Mouse (Mus musculus): ENCODE measurements around the gene Zfr2. TPM values are rescaled to one million over a fixed set of nuclear protein-coding genes. Genes with fewer than 3 reads are reported as not detected.

Gene Zfr2
- polyA plus RNA-seq, 1 experiment from 2014 or later = 2.4 TPM

DNA sequence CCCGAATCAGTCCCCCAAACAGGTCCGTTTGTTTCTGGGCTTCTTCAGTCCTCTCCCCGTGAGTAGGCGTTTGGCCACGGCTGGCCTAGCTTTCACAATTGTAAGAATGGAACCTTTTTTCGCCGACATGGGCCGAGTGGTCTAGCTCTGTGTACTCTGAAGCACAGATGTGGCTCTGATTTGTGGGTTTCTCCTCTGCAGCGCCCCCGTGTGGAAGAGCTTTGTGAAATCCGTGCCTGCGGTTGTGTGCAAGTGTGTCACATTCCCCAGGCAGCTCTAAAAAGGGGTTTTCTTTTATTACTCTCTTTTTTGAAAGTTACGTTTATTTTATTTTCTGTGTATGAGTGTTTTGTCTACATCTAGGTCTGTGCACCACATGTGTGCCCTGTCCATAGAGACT, 7.9 kb downstream of the Zfr2 start:
- H3K27me3 ChIP-seq (ENCODE audit: poor library complexity, severe bottlenecking) = peaks cover 96% of the 10 kb centered on the region
- WGBS = 22% methylated on average over 13 of the region's 13 CpGs

DNA sequence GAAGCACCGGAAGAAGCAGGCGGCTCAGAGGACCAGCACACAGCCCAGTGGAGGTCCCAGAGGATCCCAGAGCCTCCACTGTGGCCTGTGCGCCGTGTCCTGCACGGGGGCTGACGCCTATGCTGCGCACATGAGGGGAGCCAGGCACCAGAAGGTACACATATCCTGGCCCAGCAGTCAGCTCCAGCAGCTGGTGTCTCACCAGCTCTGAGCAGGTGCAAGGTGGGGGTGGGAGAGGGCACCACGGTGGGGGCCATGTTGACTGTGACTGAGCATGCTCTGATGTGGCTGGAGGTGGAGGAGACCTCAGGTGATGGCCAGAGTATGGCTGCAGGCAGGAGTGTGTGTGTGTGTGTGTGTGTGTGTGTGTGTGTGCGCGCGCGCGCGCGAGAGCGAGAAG, 9.1 kb downstream of the Zfr2 start:
- DNase-seq (ENCODE audit: extremely low spot score, low spot score) = no peak
- Histone ChIP-seq H3K4me1 (peaks cover 50% of the 10 kb centered on the region), H3K27ac (no peak overlapping the region), H3K4me3 (no peak overlapping the region), H3K27me3 (ENCODE audit: poor library complexity, severe bottlenecking) (peaks cover 96% of the 10 kb centered on the region), H3K36me3 (replicated peaks) (no peaks in the 10 kb centered on the region), H3K9me3 (no peaks in the 10 kb centered on the region)
- WGBS = 90% methylated on average over 16 of the region's 16 CpGs

More for the DNA sequence above, 7.9 kb downstream of the Zfr2 start:
- Histone ChIP-seq H3K4me1 (peaks cover 49% of the 10 kb centered on the region), H3K9me3 (no peaks in the 10 kb centered on the region), H3K27ac (no peak overlapping the region), H3K36me3 (replicated peaks) (no peaks in the 10 kb centered on the region), H3K4me3 (no peak overlapping the region)
- peak; percentile 69 for DNase-seq (ENCODE audit: extremely low spot score, low spot score)

DNA sequence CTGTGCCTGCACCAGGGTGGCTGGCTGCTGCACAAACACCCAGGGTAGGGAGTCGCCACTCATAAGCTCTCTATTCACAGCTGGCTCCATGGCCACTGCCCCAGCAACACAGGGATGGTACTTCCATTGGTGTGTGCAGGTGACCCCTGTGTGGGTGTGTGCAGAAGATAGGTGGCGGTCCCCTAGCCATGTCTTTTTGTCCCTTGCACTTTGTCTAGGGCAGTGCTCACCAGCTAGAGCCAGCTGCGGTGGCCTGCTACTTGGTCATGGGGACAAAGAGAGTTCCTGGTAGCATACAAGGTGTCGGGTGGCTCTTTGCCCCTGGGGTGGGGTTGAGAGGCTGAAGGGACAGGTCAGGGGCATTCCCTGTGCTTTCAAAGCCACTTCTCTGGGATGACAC, 11.2 kb downstream of the Zfr2 start:
- no peaks in the 10 kb centered on the region for H3K9me3 ChIP-seq
- H3K36me3 ChIP-seq (replicated peaks) = no peaks in the 10 kb centered on the region
- WGBS = 78% methylated on average over 4 of the region's 4 CpGs
- peak overlapping the region; percentile 76 for H3K27ac ChIP-seq
- H3K4me1 ChIP-seq = peaks cover 40% of the 10 kb centered on the region
- no peak for DNase-seq (ENCODE audit: extremely low spot score, low spot score)
- peak overlapping the region; percentile 10; the same call in 1 of the 2 replicates for H3K4me3 ChIP-seq
- H3K27me3 ChIP-seq (ENCODE audit: poor library complexity, severe bottlenecking) = peaks cover 77% of the 10 kb centered on the region

DNA sequence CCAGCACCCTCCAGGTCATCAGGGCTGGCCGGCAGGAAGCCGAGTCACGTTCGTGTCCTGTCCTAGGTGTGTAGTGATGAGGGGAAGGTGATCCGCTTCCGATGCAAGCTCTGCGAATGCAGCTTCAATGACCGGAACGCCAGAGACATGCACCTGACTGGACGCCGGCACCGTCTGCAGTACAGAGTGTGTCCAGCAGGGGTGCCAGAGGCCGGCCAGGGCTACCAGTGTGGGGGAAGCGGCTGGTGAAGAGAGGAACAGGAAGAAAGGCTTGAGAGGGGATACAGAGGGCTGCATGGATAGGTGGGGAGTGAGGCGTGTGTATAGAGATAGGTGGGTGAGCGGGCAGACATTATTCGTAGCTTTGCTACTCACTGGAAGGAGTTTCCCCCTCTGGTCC, 11.6 kb downstream of the Zfr2 start:
- H3K27me3 ChIP-seq (ENCODE audit: poor library complexity, severe bottlenecking) = peaks cover 73% of the 10 kb centered on the region
- peaks cover 40% of the 10 kb centered on the region for H3K4me1 ChIP-seq
- H3K4me3 ChIP-seq = peak overlapping the region; percentile 10; the same call in 1 of the 2 replicates

DNA sequence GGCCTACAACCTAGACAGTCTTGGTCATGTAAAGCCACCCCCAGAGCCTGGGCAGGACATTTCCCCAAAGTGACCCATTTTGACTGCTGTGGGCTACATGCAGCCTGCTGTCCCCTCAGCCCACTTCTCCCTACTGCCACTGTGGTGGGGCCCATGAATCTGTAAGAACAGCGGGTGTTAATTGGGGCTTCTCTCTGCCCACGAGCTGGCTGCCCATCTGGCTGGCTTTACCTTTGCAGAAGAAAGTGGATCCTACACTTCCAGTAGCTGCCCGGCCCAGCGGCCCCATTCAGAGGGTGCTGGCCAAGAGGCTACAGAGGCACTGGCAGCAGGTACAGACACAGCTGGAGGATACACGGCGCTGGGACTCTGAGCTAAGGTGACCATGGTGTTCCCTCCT, 12.2 kb downstream of the Zfr2 start:
- Histone ChIP-seq H3K27ac (peak overlapping the region; percentile 76), H3K4me1 (peaks cover 40% of the 10 kb centered on the region), H3K27me3 (ENCODE audit: poor library complexity, severe bottlenecking) (peaks cover 67% of the 10 kb centered on the region), H3K36me3 (replicated peaks) (no peaks in the 10 kb centered on the region), H3K4me3 (no peak overlapping the region), H3K9me3 (no peaks in the 10 kb centered on the region)
- DNase-seq (ENCODE audit: extremely low spot score, low spot score) = no peak
- 93% methylated on average over 6 of the region's 6 CpGs for WGBS

More for the DNA sequence above, 11.6 kb downstream of the Zfr2 start:
- peak; percentile 83 for DNase-seq (ENCODE audit: extremely low spot score, low spot score)
- Histone ChIP-seq H3K9me3 (no peaks in the 10 kb centered on the region), H3K36me3 (replicated peaks) (no peaks in the 10 kb centered on the region), H3K27ac (peak overlapping the region; percentile 76)
- 10% methylated on average over 17 of the region's 17 CpGs for WGBS

DNA sequence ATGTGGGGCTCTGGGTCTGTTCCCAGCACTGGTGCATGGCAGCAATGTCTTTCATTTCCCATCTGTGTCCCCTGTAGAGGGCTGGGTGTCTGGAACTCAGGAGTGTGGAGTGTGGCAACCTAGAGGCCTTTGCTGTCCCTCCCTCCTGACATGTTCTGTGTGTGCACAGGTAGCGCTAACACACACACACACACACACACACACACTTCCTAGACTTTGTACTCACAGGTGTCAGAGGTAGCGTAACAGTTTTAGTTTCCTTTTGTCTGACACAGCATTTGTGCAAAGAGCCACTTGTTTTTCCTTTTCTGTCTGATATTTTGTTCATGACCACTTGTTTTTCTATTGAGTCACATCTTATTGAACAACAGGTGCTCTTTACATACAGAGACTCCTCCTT, 14.8 kb downstream of the Zfr2 start:
- no peak for DNase-seq (ENCODE audit: extremely low spot score, low spot score)
- H3K9me3 ChIP-seq = no peaks in the 10 kb centered on the region
- peaks cover 68% of the 10 kb centered on the region for H3K27me3 ChIP-seq (ENCODE audit: poor library complexity, severe bottlenecking)
- no peaks in the 10 kb centered on the region for H3K36me3 ChIP-seq (replicated peaks)
- no peak overlapping the region for H3K4me3 ChIP-seq
- H3K4me1 ChIP-seq = peaks cover 49% of the 10 kb centered on the region
- H3K27ac ChIP-seq = no peak overlapping the region
- 91% methylated on average over 2 of the region's 2 CpGs for WGBS

DNA sequence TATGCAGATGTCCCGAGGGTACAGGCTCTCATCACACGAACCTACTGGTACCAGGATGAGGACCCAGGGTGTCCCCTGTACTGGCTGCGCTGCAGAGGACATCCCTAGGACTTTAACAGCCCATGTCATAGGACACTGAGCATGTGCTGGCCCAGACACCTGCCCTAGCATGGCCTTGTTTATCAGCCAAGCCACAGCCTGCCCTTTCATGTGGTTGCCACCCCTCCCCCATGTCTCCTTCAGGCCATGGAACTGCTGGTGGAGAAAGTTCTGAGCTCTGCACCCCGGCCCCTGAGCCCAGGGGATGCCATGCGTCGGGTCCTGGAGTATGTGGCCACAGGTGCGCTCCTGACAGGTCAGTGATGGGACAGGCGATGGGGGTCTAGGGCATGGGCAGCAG, 16.5 kb downstream of the Zfr2 start:
- Histone ChIP-seq H3K4me1 (peaks cover 50% of the 10 kb centered on the region), H3K27ac (no peak overlapping the region), H3K4me3 (no peak overlapping the region), H3K27me3 (ENCODE audit: poor library complexity, severe bottlenecking) (peaks cover 69% of the 10 kb centered on the region), H3K9me3 (no peaks in the 10 kb centered on the region), H3K36me3 (replicated peaks) (no peaks in the 10 kb centered on the region)
- DNase-seq (ENCODE audit: extremely low spot score, low spot score) = no peak
- 87% methylated on average over 8 of the region's 8 CpGs for WGBS

DNA sequence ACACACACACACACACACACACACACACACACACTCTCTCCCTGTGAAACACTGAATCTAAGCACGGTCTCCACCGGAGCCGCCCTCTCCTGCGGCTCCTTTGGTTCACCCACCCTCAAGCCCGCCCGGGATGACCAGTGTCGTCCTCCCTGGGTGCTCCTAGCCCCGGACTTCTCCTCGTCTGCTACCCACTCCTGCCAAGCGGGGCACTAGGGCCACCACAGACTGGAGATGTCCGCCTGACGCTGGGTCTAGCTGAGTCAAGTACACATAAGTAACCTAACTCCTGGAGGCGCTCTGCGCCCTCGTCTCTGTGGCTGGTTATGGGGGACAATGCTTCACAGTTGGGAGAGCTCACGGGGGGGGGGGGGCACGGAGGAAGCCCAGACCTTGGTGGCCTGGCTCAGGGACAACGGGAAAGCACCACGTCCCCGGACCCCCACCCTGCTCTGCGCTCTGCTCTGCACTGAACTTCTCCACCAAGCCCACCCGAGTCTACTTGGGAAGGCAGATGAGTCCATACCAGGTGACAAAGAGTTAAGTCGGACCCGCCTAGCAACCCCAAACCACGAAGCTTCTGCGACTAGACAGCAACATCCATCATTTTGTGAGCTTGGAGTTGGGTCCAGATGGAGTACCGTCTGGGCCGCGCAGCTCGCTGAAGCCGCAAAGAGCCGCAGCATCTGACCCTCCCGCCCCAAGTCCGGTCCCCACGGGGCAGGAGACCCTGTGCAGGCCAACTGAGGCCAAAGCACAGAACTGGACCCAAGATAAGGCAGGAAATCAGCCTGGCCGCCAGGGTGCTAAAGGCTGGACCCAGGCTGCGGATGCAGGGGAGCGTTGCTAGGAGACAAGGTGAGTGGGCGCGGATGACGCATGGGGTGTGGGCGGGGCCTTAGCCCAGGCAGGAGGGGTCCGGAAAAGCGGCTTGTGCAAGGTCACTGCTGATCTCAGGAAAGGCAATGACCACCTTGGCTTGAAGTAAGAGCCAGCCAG, 19.8 kb downstream of the Zfr2 start, which contains the start of gene Matk:
Gene Matk, plus strand, starts transcription at position 512 of the 996 bp plus-strand sequence.
- peak; percentile 67 for DNase-seq (ENCODE audit: extremely low spot score, low spot score)
- Histone ChIP-seq H3K4me3 (peak within 1 kb of the TSS; percentile 34), H3K27ac (peak within 1 kb of the TSS; percentile 7; the same call in 1 of the 2 replicates), H3K36me3 (replicated peaks) (no peaks in the 10 kb centered on the region), H3K27me3 (ENCODE audit: poor library complexity, severe bottlenecking) (peaks cover 72% of the 10 kb centered on the region), H3K4me1 (peaks cover 42% of the 10 kb centered on the region), H3K9me3 (no peaks in the 10 kb centered on the region)
- 8% methylated on average over 44 of the region's 44 CpGs for WGBS

DNA sequence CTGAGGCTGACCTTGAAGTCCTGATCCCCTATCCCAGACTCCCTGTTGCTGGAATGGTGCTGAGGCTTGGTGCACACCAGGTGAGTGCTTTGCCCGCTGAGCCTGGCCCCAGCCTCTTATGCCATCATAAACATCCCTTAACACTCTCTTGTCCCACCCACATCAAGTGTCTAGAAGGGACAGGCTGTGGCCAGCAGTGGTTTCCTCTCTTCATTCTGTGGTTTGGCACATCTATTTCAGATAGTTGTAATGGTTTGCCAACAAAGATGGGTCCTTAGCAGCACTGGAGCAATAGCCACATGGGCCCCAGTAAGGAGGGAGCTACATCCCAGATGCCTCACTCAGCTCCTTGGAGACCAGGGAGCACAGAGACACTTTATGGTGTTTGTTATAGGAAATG, 21.9 kb downstream of the Zfr2 start:
- Histone ChIP-seq H3K4me3 (no peak overlapping the region), H3K9me3 (no peaks in the 10 kb centered on the region), H3K27ac (no peak overlapping the region), H3K27me3 (ENCODE audit: poor library complexity, severe bottlenecking) (peaks cover 93% of the 10 kb centered on the region), H3K4me1 (peaks cover 48% of the 10 kb centered on the region), H3K36me3 (replicated peaks) (no peaks in the 10 kb centered on the region)
- DNase-seq (ENCODE audit: extremely low spot score, low spot score) = no peak
- 61% methylated on average over 1 of the region's 1 CpGs for WGBS

DNA sequence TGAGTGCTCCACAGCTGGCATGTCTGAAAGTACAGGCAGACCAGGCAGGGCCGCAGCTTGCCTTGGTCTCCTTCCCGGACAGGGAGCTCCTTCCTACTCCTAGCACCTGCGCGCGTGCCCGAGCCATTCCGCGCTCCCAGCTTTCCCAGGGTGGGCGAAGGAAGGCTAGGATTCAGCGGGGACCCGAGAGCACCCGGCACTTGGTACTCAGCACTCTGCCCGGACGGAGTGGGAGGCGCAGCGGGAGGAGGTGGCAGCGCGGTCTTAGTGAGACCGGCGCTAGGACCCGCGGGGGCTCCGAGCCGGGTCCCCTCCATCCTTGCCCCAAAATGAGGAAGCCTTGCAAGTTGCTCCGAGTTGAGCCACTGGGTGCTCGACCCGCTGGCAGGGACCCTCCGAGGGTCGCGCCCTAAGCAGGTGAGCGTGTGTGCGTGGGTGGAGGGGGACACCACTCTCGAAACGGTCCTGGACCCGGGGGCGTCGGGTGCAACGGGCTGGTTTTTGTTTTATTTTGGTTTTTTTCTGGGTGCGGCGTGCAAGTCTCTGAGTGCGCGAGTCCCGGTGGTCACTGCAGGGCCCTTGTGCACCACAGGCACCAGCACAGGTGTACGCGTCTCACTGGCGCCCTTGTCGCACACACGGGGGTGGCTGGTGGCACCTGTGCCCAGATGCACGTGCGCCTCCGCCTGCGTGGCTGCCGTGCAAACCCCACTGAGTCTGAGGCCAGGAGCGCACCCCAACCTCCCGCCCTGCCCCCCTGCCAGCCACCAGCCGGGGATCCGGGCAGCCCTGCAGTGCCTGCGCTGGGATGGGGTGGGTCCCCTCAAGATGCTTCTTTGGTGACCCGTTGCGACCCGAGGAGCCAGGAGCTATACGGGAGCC, 24.4 kb downstream of the Zfr2 start:
- H3K4me3 ChIP-seq = peak overlapping the region; percentile 60
- H3K36me3 ChIP-seq (replicated peaks) = peaks cover 23% of the 10 kb centered on the region
- H3K27me3 ChIP-seq (ENCODE audit: poor library complexity, severe bottlenecking) = peaks cover 84% of the 10 kb centered on the region
- H3K4me1 ChIP-seq = peaks cover 38% of the 10 kb centered on the region
- DNase-seq (ENCODE audit: extremely low spot score, low spot score) = peak; percentile 46
- WGBS = 2% methylated on average over 62 of the region's 62 CpGs
- peak overlapping the region; percentile 69 for H3K27ac ChIP-seq
- H3K9me3 ChIP-seq = peaks cover 6% of the 10 kb centered on the region; the same call in 1 of the 2 replicates

DNA sequence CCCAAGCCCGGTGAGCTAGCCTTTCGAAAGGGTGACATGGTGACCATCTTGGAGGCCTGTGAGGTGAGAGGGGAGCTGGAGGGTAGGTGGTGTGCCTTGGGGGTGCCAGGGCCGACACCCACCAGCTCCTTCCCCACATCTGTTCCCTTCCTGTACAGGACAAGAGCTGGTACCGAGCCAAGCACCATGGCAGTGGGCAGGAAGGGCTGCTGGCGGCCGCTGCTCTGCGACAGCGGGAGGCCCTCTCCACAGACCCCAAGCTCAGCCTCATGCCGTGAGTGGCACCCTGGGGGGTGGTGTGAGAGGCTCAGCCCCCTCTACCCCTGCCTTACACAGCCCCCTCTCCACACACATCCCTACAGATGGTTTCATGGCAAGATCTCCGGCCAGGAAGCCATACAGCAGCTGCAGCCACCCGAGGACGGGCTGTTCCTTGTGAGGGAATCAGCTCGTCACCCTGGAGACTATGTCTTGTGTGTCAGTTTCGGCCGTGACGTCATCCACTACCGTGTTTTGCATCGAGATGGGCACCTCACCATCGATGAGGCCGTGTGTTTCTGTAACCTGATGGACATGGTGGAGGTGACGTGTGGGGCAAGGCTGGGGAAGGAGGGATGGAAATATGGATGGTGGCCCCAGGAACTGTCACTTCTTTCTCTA, 26.4 kb downstream of the Zfr2 start:
- Histone ChIP-seq H3K36me3 (replicated peaks) (peaks cover 43% of the 10 kb centered on the region), H3K4me1 (peaks cover 27% of the 10 kb centered on the region), H3K27ac (0 out of 2 replicates have a peak overlapping the region, but pooled peaks have one; percentile 26), H3K9me3 (peaks cover 6% of the 10 kb centered on the region; the same call in 1 of the 2 replicates), H3K4me3 (peak overlapping the region; percentile 2; the same call in 1 of the 2 replicates), H3K27me3 (ENCODE audit: poor library complexity, severe bottlenecking) (peaks cover 65% of the 10 kb centered on the region)
- WGBS = 55% methylated on average over 21 of the region's 21 CpGs
- no peak for DNase-seq (ENCODE audit: extremely low spot score, low spot score)

DNA sequence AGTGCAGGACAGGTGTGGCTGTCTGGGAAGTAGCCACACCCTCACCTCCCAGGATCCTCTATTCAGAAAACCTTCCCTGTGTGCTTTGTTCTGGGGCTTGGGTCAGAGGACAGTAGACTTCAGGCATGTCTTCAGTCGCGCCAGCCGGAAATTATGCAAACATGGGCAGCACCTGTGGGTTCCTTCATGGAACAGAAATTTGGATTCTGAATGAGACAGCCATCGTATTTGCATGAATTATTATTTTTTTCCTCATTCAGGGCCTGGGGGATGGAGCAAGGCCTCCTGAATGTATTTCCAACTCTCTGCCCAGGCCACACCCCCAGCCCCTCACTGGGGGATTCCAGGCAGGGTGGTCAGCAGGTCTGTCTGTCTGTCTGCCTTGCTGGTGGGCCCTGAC, 28.1 kb downstream of the Zfr2 start:
- Histone ChIP-seq H3K4me1 (peaks cover 38% of the 10 kb centered on the region), H3K4me3 (no peak overlapping the region), H3K27ac (no peak overlapping the region), H3K9me3 (peaks cover 6% of the 10 kb centered on the region; the same call in 1 of the 2 replicates), H3K36me3 (replicated peaks) (peaks cover 56% of the 10 kb centered on the region), H3K27me3 (ENCODE audit: poor library complexity, severe bottlenecking) (peaks cover 52% of the 10 kb centered on the region)
- WGBS = 88% methylated on average over 4 of the region's 4 CpGs
- no peak for DNase-seq (ENCODE audit: extremely low spot score, low spot score)
